Mouse (Mus musculus) ovary, postnatal 36 days (tissue): ENCODE measurements around the gene Capzb.

Experiments used
- DNase-seq: peaks from one replicate; pipeline ENCODE4 v3.0.0; 2022; ENCODE audit warnings: low spot score, mixed read lengths

The Capzb gene

DNA sequence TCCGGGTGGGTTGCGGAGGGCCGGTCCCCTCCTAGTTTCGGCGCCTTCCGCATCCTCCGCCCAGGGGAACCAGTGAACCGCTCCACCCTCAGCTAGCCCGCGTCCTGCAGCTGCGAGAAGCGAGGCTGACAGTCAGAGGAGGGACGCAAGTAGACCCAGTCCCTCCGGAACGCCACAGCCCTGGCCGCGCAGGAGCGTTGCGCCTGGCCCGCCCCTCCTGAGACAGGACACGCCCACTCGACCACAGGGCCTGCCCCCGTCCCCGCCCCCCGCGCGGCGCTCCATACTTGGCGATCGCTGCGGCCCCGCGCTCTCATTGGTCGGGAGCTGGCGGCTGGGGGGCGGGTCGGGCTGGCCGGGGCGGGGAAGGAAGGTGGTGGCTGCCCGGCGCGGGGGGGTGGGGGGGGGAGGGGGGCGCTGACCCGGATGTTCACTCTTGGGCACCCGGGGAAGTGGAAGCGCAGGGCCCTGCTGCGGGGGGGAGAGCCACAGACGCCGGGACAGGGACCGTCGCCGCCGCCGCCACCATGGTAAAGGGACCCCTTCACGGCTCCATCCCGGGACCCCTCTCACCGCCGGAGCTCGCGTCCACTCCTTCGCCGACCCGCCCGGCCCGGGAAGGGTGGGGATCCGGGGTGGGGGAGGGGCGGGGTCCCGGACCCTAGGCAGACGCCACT is at the start of gene Capzb:
Capzb (plus strand) TSS at position 401 of the 677 bp plus-strand sequence.
- DNase-seq = peak; percentile 97

DNA sequence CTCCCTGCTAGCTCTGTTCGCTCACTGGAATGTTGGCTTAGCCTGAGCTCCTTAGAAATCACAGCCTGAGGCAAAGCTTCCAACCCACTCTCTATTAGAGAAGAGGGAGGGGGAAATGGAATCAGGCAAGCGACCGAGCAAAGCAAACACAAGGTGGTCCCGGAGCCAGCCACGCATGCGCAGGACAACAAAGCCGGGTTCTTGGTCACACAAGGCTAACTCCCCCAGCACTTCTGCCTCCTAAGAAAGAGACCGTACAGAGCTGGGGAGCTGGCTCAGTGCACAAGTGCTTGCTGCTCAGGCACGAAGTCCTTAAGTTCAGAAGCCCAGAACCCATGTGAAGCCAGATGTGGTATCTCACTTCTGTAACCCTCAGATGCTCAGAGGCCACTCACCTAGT is 49.7 kb upstream of the Capzb start:
- no peak for DNase-seq

DNA sequence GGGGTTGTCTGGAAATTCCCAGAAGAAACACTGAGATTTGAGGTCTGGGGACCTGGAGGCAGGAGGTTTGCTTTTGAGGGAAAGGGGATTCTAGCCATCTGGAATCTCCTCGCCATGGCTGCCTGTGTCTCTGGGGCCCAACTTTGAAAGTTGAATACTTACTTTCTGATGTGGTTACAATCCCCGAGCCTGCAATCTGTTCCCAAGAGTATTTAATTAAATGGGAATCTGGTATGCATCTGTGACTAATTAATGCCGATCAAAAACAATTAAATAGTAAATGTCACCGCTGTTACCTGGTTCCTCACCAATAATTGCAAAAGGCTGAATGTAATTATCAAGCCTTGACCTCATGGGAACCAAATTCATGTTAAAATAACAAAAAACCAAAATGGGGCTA is 48.1 kb upstream of the Capzb start:
- no peak for DNase-seq

DNA sequence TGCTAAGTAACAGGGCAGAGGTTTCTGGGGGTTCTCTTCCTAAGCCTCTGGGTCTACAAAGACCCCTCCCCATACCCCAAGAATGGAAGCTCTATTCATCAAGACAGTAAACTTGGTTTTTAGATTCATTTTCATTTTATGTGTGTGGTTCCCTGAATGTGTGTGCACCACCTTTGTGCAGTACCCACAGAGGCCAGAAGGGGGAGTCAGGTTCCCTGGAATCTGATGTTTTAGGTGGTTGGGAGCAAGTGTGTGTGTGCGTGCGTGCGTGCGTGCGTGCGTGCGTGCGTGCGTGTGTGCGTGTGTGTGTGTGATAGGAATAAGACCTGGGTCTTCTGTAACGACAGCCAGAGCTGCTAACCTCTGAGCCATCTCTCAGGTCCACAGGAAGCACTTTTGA is 47.5 kb upstream of the Capzb start:
- DNase-seq = no peak

DNA sequence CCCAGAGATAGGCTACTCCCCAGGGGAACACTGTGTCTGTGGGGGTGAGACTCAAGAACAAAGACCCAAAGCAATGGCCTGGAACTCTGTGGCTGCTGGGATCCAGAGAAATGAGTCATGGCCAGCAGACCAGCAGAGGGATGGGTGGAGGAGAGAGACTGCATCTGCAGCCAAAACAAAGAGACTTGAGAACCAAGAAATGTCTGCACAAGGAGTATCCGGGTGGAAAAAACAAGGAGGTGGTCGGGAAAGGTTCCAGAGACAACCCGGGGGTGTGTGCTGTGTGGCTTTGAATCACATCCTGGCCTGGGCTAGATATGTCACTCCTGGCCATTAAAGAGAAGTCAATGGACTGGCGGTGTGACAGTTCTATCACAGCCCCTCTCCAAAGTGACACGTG is 45.9 kb upstream of the Capzb start:
- peak; percentile 16 for DNase-seq

DNA sequence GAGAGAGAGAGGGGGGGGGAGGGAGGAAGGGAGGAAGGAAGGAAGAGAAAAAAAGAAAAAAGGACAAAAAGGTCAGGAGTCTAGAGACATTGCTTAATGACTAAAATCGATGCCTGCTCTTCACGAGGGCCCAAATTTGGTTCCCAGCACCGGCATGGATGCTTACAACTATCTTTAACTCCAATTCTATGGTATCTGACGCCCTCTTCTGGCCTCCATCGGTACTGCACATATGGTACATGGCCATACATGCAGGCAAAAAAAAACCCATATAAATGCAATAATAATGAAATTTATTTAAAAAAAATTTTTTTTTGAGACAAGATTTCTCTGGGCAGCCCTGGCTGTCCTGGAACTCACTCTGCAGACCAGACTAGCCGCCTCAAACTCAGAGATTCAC is 41.3 kb upstream of the Capzb start:
- no peak for DNase-seq

DNA sequence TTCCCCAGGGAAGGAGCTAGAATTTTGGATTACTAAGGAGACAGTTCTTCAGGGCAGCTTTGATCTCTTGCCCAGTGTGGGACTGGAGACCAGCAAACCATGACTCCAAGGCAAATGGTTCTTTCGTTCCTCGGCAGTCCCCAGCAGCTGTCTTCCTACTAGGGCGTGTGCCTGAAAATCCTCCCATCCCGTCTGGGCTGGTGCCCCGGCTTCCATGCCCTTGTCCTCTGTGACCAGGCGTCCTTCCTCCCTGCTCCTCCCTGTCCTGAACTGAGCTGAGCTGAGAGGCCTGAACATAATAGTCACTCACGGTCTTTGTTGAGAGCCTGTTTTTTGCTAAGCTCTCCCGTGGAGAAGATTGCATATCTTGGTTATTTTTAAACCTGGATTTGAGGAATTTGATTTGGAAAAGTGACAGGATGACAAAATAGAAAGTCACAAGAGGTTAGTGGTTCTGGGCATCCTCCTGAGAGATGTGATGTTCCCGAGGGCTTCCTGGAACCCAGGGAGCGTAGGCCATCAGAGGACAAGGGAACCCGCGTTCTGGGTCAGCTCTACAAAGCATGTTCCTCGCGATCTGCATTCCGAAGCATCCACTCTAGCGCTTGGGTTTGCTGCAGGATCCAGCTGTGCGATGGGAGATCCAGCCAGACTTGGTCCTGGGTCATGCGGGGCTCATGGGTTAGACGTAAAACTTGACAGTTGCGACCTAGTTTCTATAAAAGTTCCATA is 38.0 kb upstream of the Capzb start:
- no peak for DNase-seq

DNA sequence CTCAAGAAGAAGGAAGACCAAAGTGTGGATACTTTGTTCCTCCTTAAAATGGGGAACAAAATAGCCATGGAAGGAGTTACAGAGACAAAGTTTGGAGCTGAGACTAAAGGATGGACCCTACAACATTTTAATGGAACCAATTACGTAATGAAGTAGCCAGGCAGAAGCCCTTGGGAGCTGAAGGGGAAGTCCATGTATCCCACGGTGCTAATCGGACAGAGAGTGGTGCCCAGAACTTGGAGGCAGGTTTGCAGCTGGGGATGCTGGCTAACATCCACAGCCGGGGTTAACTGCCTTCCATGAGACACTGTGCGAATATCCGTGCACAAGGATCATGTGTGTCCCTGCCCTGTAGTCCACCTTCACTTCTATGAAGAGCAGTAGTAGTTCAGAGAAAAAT is 36.2 kb upstream of the Capzb start:
- no peak for DNase-seq

DNA sequence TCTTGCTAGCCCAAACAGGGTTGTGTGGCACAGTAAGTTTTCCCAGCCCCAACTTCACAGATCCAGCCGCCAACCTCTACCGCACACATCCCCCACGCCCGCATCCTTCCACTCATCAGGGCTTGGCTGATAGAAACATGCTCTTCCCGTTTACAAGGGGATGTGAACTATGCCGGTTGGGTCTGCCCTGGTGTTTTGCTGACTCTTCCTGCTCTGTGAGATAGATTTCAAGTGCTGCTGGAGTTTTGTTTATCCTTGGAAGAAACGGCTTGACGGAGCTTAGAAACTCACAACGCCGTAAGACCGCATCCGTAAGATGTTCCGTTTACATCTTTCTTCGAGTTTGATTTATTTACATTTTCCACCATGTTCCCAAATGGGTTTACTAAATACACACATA is 34.3 kb upstream of the Capzb start:
- no peak for DNase-seq

DNA sequence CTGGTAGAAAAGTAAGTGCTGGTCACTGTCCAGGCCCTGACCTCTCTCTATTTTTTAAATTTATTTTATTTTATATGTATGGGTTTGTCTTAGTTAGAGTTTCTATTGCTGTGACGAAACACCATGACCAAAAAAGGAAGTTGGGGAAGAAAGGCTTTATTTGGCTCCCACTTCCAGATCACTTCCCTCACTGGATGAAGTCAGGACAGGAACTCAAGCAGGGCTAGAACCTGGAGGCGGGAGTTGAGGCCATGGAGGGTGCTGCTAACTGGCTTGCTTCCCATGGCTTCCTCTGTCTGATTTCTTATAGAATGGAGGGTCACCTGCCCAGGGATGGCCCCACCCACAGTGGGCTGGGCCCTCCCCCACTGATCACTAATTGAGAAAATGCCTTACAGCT is 31.6 kb upstream of the Capzb start:
- no peak for DNase-seq

DNA sequence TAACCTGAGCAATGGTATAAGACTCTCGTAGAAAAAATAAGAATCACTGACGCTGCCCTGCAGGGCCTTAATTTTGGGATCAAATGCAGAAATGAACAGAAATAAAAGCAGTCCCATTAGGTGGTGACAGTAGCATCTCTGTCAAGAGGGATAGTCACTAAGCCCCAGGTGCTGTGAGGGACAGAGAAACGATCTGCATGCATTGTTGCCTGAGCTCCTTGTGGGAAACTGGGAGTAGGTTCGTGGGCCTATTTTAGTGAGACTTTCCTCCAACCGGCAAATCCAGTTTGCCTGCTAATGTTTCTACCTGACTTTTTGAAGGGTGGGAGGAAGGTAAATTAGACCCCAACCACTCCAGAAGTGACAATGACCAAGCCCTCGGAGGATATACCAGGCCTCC is 28.6 kb upstream of the Capzb start:
- no peak for DNase-seq

DNA sequence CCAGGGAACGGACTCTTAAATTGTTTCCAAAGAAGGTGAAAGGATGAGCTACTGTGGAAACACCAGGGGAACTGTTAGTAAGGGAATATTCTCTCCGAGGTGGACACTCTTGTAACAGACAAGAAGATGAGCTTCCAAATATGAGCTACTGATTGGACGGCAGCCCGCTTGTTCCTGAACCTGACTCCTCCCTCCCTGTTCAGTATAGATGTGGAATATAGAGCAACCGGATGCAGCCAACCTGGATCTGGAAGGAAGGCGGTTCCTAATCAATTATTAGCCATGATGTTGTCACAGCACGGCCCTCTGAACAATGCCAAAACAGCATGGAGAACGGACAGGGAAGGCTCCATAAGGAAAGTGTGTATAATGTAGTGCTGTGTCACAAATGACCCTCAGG is 27.4 kb upstream of the Capzb start:
- DNase-seq = no peak

DNA sequence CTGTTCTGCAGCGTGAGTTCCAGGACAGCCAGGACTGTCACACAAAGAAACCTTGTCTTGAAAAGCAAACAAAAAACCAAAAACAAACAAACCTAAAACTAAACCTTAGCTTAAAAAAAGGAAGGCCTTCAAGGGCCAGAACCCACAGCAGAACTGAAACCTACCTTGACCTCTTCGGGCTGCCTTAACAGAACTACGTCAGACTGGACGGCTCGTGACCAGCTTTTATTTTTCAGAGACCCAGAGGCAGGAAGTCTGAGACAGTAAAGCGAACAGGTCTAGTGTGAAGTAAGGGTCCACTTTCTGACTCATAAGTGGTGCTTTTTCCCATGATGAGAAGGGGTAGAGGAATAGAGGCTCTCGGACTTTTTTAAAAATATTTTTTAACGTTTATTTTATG is 26.5 kb upstream of the Capzb start:
- no peak for DNase-seq

DNA sequence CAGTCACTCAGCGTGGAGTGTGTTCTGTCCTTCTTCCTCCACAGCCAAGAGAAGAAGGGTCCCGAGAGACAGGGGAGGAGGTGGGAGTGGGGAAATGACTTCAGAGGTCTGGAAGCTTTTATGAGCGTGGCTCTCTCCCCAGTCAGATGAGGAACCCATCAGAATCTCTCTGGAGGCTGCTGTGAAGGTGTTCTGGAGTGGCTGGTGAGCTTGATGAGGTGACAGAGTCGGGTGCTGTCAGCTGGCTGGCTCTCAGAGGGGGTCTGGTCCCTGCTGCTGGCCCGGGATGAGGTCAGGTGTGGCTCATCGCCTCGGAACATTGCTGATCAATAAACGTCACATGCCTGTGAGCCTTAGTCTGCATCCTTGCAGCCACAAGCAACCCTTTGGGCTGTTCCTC is 25.6 kb upstream of the Capzb start:
- no peak for DNase-seq

DNA sequence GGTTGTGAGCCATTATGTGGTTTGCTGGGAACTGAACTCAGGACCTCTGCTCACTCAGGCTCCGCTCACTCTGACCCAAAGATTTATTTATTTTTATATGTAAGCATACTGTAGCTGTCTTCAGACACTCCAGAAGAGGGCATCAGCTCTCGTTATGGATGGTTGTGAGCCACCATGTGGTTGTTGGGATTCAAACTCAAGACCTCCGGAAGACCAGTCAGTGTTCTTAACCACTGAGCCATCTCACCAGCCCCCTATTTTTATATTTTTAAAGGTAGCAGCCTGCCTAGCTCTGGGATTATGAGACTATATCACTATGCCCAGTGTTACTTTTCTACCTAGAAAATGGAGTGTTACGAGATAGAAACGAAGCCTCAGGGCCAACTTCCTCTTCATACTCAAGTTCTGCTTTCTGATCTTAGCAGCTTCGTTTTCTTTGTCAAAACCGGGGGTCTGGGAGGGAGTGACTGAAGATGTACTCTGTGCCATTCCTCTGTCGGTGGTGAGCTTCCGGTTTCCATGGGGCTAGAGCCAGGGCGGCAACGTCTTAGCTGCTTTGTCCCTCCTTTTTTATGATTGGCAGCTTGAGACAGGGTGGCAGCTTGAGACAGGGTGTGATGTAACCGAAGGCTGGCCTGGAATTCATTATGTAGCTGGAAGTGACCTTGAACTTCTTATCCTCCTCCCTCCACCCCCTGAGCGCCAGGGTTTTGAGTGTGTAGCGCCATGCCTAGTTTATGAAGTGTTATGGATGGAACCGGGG is 23.5 kb upstream of the Capzb start:
- no peak for DNase-seq

DNA sequence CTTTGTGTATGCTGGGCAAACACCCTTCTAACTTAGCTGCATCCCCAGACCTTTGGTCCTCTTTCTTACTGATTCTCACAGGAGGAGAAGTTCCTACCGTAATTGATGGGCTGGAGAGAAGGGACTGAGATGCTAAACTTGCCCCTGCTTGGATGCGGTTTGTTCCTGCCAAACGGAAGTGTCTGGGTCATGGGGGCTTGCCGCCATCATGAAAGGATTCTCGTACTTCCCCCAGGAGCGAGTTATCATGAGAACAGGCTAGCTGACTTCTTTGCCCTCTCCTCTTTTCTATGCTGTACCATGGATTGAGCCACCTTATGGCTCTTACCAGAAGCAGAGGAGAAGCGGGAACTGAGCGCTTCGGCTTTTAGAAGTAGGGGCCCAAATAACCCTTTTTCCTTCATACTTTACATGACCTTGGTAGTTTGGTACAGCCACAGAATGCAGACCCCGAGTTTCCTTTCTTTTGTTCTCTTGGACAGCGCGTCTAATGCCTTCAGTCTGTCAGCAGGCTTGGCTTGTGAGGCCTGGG is 22.9 kb upstream of the Capzb start:
- DNase-seq = no peak

DNA sequence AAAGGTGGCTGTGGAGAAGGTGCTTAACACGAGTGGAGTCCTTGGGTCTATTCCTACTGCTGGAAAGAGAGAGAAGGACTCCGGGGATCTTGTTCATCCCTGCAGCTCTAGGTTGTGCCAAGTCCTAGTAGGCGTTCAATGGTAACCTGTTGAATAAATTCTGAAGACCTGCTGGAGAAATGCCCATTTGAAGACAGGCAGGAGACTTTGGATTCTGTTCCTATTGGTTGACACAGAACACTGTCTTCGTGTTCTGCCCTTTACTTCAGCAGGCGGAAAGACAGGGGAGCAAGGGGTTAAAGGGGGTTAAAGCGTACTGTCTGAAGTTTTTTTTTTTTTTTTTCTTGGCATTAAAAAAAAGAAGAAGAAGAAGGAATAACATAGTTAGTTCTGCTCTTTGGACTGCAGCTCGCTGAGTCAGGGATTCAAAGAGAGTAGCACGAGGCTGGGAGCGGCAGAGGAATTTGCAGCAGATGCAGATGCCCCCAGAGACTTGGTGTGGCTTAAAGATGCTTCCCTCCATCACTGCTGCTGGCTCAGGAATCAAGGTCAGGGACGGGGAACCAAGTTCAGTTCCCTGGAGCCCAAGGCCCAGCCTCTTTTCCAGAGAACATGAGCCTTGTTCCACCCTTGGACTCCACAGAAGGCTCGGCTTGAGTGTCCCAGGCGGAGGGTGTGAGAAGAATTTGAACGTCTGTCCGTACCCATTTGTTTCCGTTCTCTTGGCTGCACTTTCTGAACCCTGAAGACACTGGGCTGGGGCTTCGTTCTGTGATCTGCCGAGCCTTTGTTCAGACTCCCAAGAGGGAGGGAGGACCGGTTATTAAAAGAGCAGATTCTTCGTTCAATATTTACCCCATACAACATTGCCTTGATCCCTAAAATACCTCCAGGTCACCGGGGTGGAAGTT is 17.4 kb upstream of the Capzb start:
- DNase-seq = peak; percentile 49

DNA sequence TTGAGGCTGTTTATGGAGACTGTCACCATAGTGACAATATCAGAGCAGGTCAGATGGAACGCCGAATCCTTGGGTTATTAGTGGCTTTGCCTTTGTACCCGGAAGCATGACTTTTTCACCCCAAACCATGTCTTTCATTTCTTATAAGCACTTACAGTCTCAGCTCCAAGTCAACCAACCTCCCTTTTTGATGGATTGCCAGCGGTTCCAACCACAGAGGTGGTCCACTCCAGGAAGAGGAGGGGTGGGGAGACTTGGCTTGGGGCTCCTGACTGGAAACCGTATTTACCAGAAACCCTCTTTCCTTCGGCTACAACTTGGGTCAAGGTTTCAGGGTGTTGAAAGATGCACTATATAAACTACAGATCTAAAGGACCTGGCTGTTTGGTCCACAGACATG is 16.7 kb upstream of the Capzb start:
- no peak for DNase-seq

DNA sequence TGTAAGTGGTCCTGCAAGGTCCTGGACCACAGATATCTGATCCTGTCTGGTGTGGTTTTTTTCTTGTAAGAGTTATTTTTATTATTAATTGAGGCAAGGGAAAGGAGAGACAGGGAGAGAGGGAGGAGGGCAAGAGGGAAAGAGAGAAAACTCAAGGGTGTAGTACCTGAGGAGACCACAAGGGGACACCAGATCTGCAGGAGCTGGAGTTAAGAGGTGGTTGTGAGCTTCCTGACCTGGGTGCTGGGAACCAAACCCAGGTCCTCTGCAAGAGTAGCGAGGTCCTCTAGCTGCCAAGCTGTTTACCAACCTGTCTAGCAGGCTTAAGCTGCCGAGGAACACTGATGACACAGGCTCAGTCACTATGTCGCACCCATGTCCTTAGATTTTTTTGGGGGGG is 14.8 kb upstream of the Capzb start:
- DNase-seq = no peak

DNA sequence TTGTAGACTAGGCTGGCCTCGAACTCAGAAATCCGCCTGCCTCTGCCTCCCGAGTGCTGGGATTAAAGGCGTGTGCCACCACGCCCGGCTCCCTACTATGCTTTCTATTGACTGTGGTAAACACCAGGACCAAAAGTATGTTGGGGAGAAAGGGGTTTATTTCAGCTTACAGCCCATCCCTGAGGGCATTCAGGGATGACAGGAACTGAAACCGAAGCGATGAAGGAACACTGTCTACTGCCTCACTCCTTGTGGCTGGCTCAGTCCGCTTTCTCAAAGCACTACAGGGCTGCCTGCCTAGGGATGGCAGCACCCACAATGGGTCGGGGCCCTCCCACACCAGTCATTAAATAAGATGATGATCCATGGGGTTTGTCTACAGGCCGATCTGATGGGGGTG is 14.3 kb upstream of the Capzb start:
- no peak for DNase-seq

DNA sequence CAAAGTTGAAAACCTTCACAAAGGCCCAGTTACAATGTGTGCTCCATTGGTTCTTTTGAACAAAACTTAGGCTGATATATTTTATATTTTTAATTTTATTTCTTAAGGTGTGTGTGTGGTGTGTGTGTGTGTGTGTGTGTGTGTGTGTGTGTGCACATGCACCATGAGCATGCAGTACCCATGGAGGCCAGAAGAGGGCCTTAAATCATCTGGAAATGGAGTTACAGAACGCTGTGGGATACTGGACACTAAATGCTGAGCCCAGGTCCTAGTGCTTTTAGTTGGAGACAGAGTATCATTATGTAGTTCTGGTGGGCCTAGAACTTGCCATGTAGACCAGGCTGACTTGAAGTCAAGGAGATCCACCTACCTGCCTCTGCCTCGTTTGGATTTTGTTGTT is 13.5 kb upstream of the Capzb start:
- DNase-seq = no peak
